Mouse (Mus musculus): Measurements from ENCODE around the gene Gm42688. TPM values are rescaled to one million over a fixed set of nuclear protein-coding genes. Genes with fewer than 3 reads are reported as not detected.
"Not testable (repeated sequence)": the region's sequence is repeated elsewhere in the genome, so short reads cannot be mapped to it uniquely, and the experiment has no call there.

Gene Gm42688
- polyA plus RNA-seq, 1 experiment from 2014 or later = 2.9 TPM

- Histone ChIP-seq H3K27me3 (ENCODE audit: insufficient read depth, low read length) (no peaks in the 10 kb centered on the region; the same call in 1 of the 2 replicates), H3K4me2 (no peak overlapping the region), H3K4me3 (ENCODE audit: low read depth, low read length) (no peak overlapping the region), H3K27ac (ENCODE audit: low read depth) (peak overlapping the region; percentile 30; the same call in 1 of the 2 replicates), H3K9me3 (ENCODE audit: low read depth, low read length) (no peaks in the 10 kb centered on the region), H3K9ac (no peak overlapping the region), H3K36me3 (ENCODE audit: insufficient read depth) (peaks cover 61% of the 10 kb centered on the region), H3K4me1 (ENCODE audit: insufficient read depth) (0 out of 2 replicates have a peak, but pooled peaks cover 4% of the 10 kb centered on the region)
- TF ChIP-seq CTCF (IDR thresholded peaks at IDR 0.05; ENCODE audit: low read depth) = no peak
- no peak for ATAC-seq (ENCODE audit: insufficient read depth)
- DNase-seq = no peak
- WGBS = 27% methylated on average over 8 of the region's 8 CpGs
Observed at GRCm38 (mm10) chr6:83151721-83152120, 50.3 kb downstream of the Gm42688 start.

- WGBS = 81% methylated on average over 12 of the region's 12 CpGs
- ATAC-seq (ENCODE audit: insufficient read depth) (no peak), DNase-seq (no peak)
- Histone ChIP-seq H3K9me3 (ENCODE audit: low read depth, low read length) (no peaks in the 10 kb centered on the region), H3K27me3 (ENCODE audit: insufficient read depth, low read length) (no peaks in the 10 kb centered on the region; the same call in 1 of the 2 replicates), H3K9ac (no peak overlapping the region), H3K4me3 (ENCODE audit: low read depth, low read length) (no peak overlapping the region), H3K36me3 (ENCODE audit: insufficient read depth) (peaks cover 48% of the 10 kb centered on the region), H3K4me1 (ENCODE audit: insufficient read depth) (0 out of 2 replicates have a peak, but pooled peaks cover 4% of the 10 kb centered on the region), H3K27ac (ENCODE audit: low read depth) (no peak overlapping the region), H3K4me2 (no peak overlapping the region)
- TF ChIP-seq CTCF (IDR thresholded peaks at IDR 0.05; ENCODE audit: low read depth) = no peak
Observed at GRCm38 (mm10) chr6:83153038-83153437, 51.6 kb downstream of the Gm42688 start.

GRCm38 (mm10) chr6:83153485-83153884 lies 52.1 kb downstream of the Gm42688 start:
- no peaks in the 10 kb centered on the region; the same call in 1 of the 2 replicates for H3K27me3 ChIP-seq (ENCODE audit: insufficient read depth, low read length)
- H3K4me3 ChIP-seq (ENCODE audit: low read depth, low read length) = no peak overlapping the region
- H3K4me1 ChIP-seq (ENCODE audit: insufficient read depth) = 0 out of 2 replicates have a peak, but pooled peaks cover 4% of the 10 kb centered on the region
- no peak for TF ChIP-seq CTCF (IDR thresholded peaks at IDR 0.05; ENCODE audit: low read depth)
- H3K36me3 ChIP-seq (ENCODE audit: insufficient read depth) = peaks cover 43% of the 10 kb centered on the region
- no peaks in the 10 kb centered on the region for H3K9me3 ChIP-seq (ENCODE audit: low read depth, low read length)
- ATAC-seq (ENCODE audit: insufficient read depth) (no peak), DNase-seq (no peak)
- WGBS = 54% methylated on average over 5 of the region's 5 CpGs
- H3K4me2 ChIP-seq = no peak overlapping the region
- no peak overlapping the region for H3K27ac ChIP-seq (ENCODE audit: low read depth)
- no peak overlapping the region for H3K9ac ChIP-seq

GRCm38 (mm10) chr6:83155552-83156238 lies 54.3 kb downstream of the Gm42688 start:
- H3K9ac ChIP-seq = peak overlapping the region; percentile 41
- H3K4me3 ChIP-seq (ENCODE audit: low read depth, low read length) = peak overlapping the region; percentile 57
- peaks cover 25% of the 10 kb centered on the region for H3K36me3 ChIP-seq (ENCODE audit: insufficient read depth)
- ATAC-seq (ENCODE audit: insufficient read depth) = peak; percentile 38
- H3K27ac ChIP-seq (ENCODE audit: low read depth) = no peak overlapping the region
- TF ChIP-seq CTCF (IDR thresholded peaks at IDR 0.05; ENCODE audit: low read depth) = no peak
- H3K9me3 ChIP-seq (ENCODE audit: low read depth, low read length) = no peaks in the 10 kb centered on the region
- H3K4me1 ChIP-seq (ENCODE audit: insufficient read depth) = 0 out of 2 replicates have a peak, but pooled peaks cover 4% of the 10 kb centered on the region
- peak; percentile 43 for DNase-seq
- peak overlapping the region; percentile 87 for H3K4me2 ChIP-seq
- peaks cover 2% of the 10 kb centered on the region for H3K27me3 ChIP-seq (ENCODE audit: insufficient read depth, low read length)
- 8% methylated on average over 23 of the region's 23 CpGs for WGBS

GRCm38 (mm10) chr6:83156259-83156684 lies 54.9 kb downstream of the Gm42688 start, which contains the start of the genes Wdr54 and 1700003E16Rik:
Wdr54 (minus strand) TSS chr6:83156397.
1700003E16Rik (plus strand) TSS chr6:83156404.
- WGBS = under 1% methylated on average over 32 of the region's 32 CpGs
- ATAC-seq (ENCODE audit: insufficient read depth) = peak; percentile 86
- TF ChIP-seq CTCF (IDR thresholded peaks at IDR 0.05; ENCODE audit: low read depth) = no peak

GRCm38 (mm10) chr6:83159456-83159855 lies 58.0 kb downstream of the Gm42688 start:
- H3K9ac ChIP-seq; ATAC-seq (ENCODE audit: insufficient read depth); H3K4me3 ChIP-seq (ENCODE audit: low read depth, low read length); H3K4me1 ChIP-seq (ENCODE audit: insufficient read depth); H3K36me3 ChIP-seq (ENCODE audit: insufficient read depth); H3K4me2 ChIP-seq; H3K27ac ChIP-seq (ENCODE audit: low read depth); H3K9me3 ChIP-seq (ENCODE audit: low read depth, low read length): not testable (repeated sequence)
- DNase-seq = peak; percentile 89
- TF ChIP-seq CTCF (IDR thresholded peaks at IDR 0.05; ENCODE audit: low read depth) = peak; percentile 68
- H3K27me3 ChIP-seq (ENCODE audit: insufficient read depth, low read length) = peaks cover 28% of the 10 kb centered on the region
- WGBS = 27% methylated on average over 3 of the region's 3 CpGs

More at GRCm38 (mm10) chr6:83156259-83156684, 54.9 kb downstream of the Gm42688 start, which contains the start of the genes Wdr54 and 1700003E16Rik:
- peak; percentile 90 for DNase-seq
- Histone ChIP-seq H3K9me3 (ENCODE audit: low read depth, low read length) (no peaks in the 10 kb centered on the region), H3K4me1 (ENCODE audit: insufficient read depth) (0 out of 2 replicates have a peak, but pooled peaks cover 4% of the 10 kb centered on the region), H3K4me3 (ENCODE audit: low read depth, low read length) (peak within 1 kb of the TSS; percentile 57), H3K4me2 (peak within 1 kb of the TSS; percentile 87), H3K36me3 (ENCODE audit: insufficient read depth) (peaks cover 22% of the 10 kb centered on the region), H3K9ac (peak within 1 kb of the TSS; percentile 41), H3K27ac (ENCODE audit: low read depth) (0 out of 2 replicates have a peak within 1 kb of the TSS, but pooled peaks have one; percentile 12), H3K27me3 (ENCODE audit: insufficient read depth, low read length) (peaks cover 8% of the 10 kb centered on the region)

MicroRNAs encoded within 50 kb of the gene (microRNA counts, 519-probe panel; counts per million panel counts)
- 30.5 counts per million for microRNA mmu-miR-3470a+mmu-miR-3470b

Small RNA genes lying within 50 kb of the gene (microRNA-seq; reads per million reads assigned to microRNA genes)
- gene Mir3470a (ENCODE audit: borderline number of aligned reads) = not detected

Other genes with a start within 250 kb of the Gm42688 start
- 8.5 and 10.0 TPM in 2 replicates for gene Sema4f, start 161.8 kb upstream of the Gm42688 start, polyA plus RNA-seq (2014; fragmentation: Nextera tagmentation; extraction: Ambion mirVana)
- 1.1 TPM in 2 replicates for gene M1ap, start 154.7 kb upstream of the Gm42688 start, polyA plus RNA-seq (2014; fragmentation: Nextera tagmentation; extraction: Ambion mirVana)
- 11.9 and 12.0 TPM in 2 replicates for gene Dok1, start 68.1 kb upstream of the Gm42688 start, polyA plus RNA-seq (2014; fragmentation: Nextera tagmentation; extraction: Ambion mirVana)
- 19.5 and 19.8 TPM in 2 replicates for gene Loxl3, start 67.4 kb upstream of the Gm42688 start, polyA plus RNA-seq (2014; fragmentation: Nextera tagmentation; extraction: Ambion mirVana)
- gene Aup1, start 47.1 kb upstream of the Gm42688 start, polyA plus RNA-seq (2014; fragmentation: Nextera tagmentation; extraction: Ambion mirVana) = 134 and 144 TPM in 2 replicates
- 44.0 and 45.0 TPM in 2 replicates for gene Htra2, start 46.3 kb upstream of the Gm42688 start, polyA plus RNA-seq (2014; fragmentation: Nextera tagmentation; extraction: Ambion mirVana)
- 0.62 and 1.3 TPM in 2 replicates for gene Dqx1, start 43.8 kb upstream of the Gm42688 start, polyA plus RNA-seq (2014; fragmentation: Nextera tagmentation; extraction: Ambion mirVana)
- 0.25 and 0.95 TPM in 2 replicates for gene Tlx2, start 31.3 kb upstream of the Gm42688 start, polyA plus RNA-seq (2014; fragmentation: Nextera tagmentation; extraction: Ambion mirVana)
- gene Pcgf1, start 23.7 kb upstream of the Gm42688 start, polyA plus RNA-seq (2014; fragmentation: Nextera tagmentation; extraction: Ambion mirVana) = 28.5 and 29.9 TPM in 2 replicates
- 0.84 and 0.89 TPM in 2 replicates for gene Lbx2, start 15.2 kb upstream of the Gm42688 start, polyA plus RNA-seq (2014; fragmentation: Nextera tagmentation; extraction: Ambion mirVana)
- gene Ccdc142, start within 50 bp of the Gm42688 start, polyA plus RNA-seq (2014; fragmentation: Nextera tagmentation; extraction: Ambion mirVana) = 2.6 and 3.0 TPM in 2 replicates
- 134 TPM in 2 replicates for gene Mrpl53, start 7.4 kb downstream of the Gm42688 start, polyA plus RNA-seq (2014; fragmentation: Nextera tagmentation; extraction: Ambion mirVana)
- gene Mogs, start 13.9 kb downstream of the Gm42688 start, polyA plus RNA-seq (2014; fragmentation: Nextera tagmentation; extraction: Ambion mirVana) = 53.7 and 66.6 TPM in 2 replicates
- 86.0 and 91.5 TPM in 2 replicates for gene Wbp1, start 19.9 kb downstream of the Gm42688 start, polyA plus RNA-seq (2014; fragmentation: Nextera tagmentation; extraction: Ambion mirVana)
- gene Ino80b, start 23.8 kb downstream of the Gm42688 start, polyA plus RNA-seq (2014; fragmentation: Nextera tagmentation; extraction: Ambion mirVana) = 12.7 and 13.3 TPM in 2 replicates
- gene Rtkn, start 33.8 kb downstream of the Gm42688 start, polyA plus RNA-seq (2014; fragmentation: Nextera tagmentation; extraction: Ambion mirVana) = 22.7 and 26.7 TPM in 2 replicates
- gene Wdr54, start 54.8 kb downstream of the Gm42688 start, polyA plus RNA-seq (2014; fragmentation: Nextera tagmentation; extraction: Ambion mirVana) = 5.6 and 8.5 TPM in 2 replicates
- 0.96 and 1.3 TPM in 2 replicates for gene 1700003E16Rik, start 54.8 kb downstream of the Gm42688 start, polyA plus RNA-seq (2014; fragmentation: Nextera tagmentation; extraction: Ambion mirVana)
- 91.6 and 94.1 TPM in 2 replicates for gene Dctn1, start 64.3 kb downstream of the Gm42688 start, polyA plus RNA-seq (2014; fragmentation: Nextera tagmentation; extraction: Ambion mirVana)
- 0.61 and 0.64 TPM in 2 replicates for gene Slc4a5, start 118.2 kb downstream of the Gm42688 start, polyA plus RNA-seq (2014; fragmentation: Nextera tagmentation; extraction: Ambion mirVana)
- gene Mthfd2, start 224.3 kb downstream of the Gm42688 start, polyA plus RNA-seq (2014; fragmentation: Nextera tagmentation; extraction: Ambion mirVana) = 41.6 and 47.3 TPM in 2 replicates
- 93.1 and 93.6 TPM in 2 replicates for gene Mob1a, start 224.4 kb downstream of the Gm42688 start, polyA plus RNA-seq (2014; fragmentation: Nextera tagmentation; extraction: Ambion mirVana)
- gene Bola3, start 247.5 kb downstream of the Gm42688 start, polyA plus RNA-seq (2014; fragmentation: Nextera tagmentation; extraction: Ambion mirVana) = 144 and 151 TPM in 2 replicates